Mouse (Mus musculus): ENCODE data around the gene Tgoln1. TPM values are rescaled to one million over a fixed set of nuclear protein-coding genes. Genes with fewer than 3 reads are reported as not detected.

Tgoln1 gene
- polyA plus RNA-seq, 1 experiment from 2014 or later: 22.2 TPM

DNA sequence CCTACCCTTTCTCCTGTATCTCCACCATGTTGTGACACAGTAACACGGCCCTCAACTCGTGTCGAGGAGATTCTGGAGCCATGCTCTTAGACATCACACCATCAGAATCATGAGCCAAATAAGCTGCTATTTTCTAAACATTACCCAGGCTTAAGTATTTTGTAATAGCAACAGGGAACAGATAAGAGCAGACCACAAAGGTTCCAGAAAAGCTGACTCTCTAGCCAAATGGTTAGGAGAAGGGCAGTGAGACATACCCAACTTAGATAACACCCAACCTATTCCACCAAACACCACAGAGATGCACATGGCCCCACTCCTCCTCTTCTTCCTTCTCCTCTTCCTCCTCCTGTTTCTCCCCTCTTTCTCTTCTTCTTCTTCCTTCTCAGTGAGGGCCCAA, 40.8 kb downstream of the Tgoln1 start:
- H3K27ac ChIP-seq: no peak overlapping the region

DNA sequence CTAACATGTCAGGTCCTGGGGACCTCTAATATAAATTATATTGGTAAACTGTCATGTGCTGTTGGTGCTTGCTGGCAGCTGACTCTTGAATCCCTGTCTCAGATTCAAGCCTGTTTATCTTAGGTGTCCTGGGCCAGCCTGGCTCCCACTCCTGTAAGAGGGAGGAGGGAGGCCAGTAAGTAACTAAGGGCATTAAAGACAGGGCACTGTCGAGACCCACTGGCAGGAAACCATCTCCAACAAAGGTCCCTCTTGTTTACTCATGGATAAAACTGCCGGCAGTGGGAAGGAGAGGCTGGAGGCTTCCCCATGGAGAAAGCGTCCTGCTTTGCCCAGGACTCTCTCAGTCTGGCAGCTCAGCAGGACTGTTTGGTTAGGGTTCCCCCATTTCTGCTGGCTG, 45.0 kb downstream of the Tgoln1 start:
- Histone ChIP-seq H3K27ac (no peak overlapping the region), H3K4me3 (no peak overlapping the region), H3K27me3 (ENCODE audit: low read depth, poor library complexity, severe bottlenecking) (no peaks in the 10 kb centered on the region), H3K4me1 (no peaks in the 10 kb centered on the region), H3K36me3 (peaks cover 16% of the 10 kb centered on the region), H3K9me3 (replicated peaks) (no peaks in the 10 kb centered on the region)
- 52% methylated on average over 3 of the region's 3 CpGs for WGBS
- DNase-seq (ENCODE audit: low spot score): no peak

More for the DNA sequence above, 40.8 kb downstream of the Tgoln1 start:
- 97% methylated on average over 3 of the region's 3 CpGs for WGBS
- Histone ChIP-seq H3K4me1 (no peaks in the 10 kb centered on the region), H3K4me3 (no peak overlapping the region), H3K9me3 (replicated peaks) (no peaks in the 10 kb centered on the region), H3K27me3 (ENCODE audit: low read depth, poor library complexity, severe bottlenecking) (no peaks in the 10 kb centered on the region), H3K36me3 (peaks cover 14% of the 10 kb centered on the region)
- no peak for DNase-seq (ENCODE audit: low spot score)

DNA sequence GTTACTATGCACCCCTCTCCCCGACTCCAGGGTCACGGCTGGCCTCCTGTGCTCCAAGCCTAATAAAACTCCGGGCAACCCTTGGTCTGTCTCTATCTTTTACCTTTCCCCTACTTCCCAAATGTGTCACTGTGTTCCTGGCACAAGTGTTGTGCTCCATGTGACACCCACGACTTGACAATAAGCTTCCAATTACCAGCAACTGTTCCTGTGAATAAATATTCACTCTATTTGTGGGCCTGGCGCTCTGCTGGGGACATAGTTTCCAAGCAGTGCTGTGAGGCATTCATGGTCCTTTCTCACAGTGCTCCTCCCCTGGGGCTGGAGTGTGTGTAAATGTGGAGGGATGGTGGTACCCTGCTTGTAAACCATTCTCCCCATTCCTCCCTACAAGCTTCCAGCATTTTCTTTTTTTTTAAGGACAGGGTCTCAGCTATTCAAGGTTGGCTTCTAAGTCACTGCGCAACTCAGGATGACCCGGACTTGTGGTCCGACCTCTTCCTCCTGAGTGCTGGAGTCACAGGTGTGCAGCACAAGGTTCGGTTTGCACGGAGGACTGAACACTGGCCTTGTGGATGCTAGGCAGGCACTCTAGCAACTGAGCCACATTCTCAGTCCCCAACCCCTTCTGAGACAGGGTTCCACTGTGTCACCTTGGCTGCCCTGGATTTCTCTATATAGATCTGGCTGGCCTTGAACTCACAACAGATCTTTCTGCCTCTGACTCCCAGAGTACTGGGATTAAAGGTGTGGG, 46.0 kb downstream of the Tgoln1 start:
- Histone ChIP-seq H3K27me3 (ENCODE audit: low read depth, poor library complexity, severe bottlenecking) (no peaks in the 10 kb centered on the region), H3K4me3 (no peak overlapping the region), H3K36me3 (peaks cover 16% of the 10 kb centered on the region), H3K4me1 (peaks cover 6% of the 10 kb centered on the region), H3K27ac (no peak overlapping the region), H3K9me3 (replicated peaks) (no peaks in the 10 kb centered on the region)
- DNase-seq (ENCODE audit: low spot score): no peak
- 84% methylated on average over 10 of the region's 10 CpGs for WGBS

DNA sequence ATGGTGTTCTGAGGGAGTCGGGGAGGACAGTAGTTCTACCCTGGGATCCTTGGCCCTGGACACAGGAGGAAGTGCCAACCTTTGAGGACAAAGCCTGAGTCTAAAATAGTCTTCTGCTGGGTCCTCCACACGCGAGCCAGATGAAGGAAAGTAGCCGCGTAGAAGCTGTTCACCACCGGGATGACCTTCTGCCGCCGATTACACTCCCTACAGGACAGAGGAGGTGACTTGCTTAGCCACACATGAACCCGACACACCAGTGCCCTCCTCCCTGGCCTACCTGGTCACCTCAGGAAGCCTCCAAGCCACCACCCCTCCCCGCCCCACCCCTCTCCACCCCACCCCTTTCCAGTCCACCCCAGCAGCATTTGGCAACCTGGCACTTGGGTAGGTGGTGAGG, 48.1 kb downstream of the Tgoln1 start:
- peaks cover 14% of the 10 kb centered on the region for H3K36me3 ChIP-seq
- H3K27ac ChIP-seq: no peak overlapping the region
- WGBS: 89% methylated on average over 10 of the region's 10 CpGs
- no peak overlapping the region for H3K4me3 ChIP-seq
- no peaks in the 10 kb centered on the region for H3K27me3 ChIP-seq (ENCODE audit: low read depth, poor library complexity, severe bottlenecking)
- H3K4me1 ChIP-seq: peaks cover 21% of the 10 kb centered on the region
- no peaks in the 10 kb centered on the region for H3K9me3 ChIP-seq (replicated peaks)
- no peak for DNase-seq (ENCODE audit: low spot score)

DNA sequence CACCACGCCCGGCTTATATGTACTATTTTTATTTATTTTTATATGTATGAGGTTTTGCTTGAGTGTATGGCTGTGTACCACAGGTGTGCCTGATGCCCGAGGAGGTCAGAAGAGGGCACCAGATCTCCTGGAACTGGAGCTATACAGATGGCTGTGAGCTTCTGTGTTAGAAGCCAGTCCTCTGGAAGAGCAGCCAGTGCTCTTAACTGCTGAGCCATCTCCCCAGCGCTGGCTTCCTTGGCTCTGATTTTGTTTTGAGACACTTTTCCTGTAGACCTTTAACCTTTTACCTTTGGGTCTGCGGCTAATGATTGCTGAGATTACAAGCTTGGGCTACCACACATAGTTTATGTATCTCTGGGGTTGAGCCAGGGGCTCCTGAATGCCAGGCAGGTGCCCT, 49.3 kb downstream of the Tgoln1 start:
- H3K36me3 ChIP-seq: peaks cover 6% of the 10 kb centered on the region; the same call in 1 of the 2 replicates
- no peak for DNase-seq (ENCODE audit: low spot score)
- 85% methylated on average over 5 of the region's 5 CpGs for WGBS
- no peak overlapping the region for H3K27ac ChIP-seq
- peaks cover 33% of the 10 kb centered on the region for H3K4me1 ChIP-seq
- no peak overlapping the region for H3K4me3 ChIP-seq
- no peaks in the 10 kb centered on the region for H3K9me3 ChIP-seq (replicated peaks)
- no peaks in the 10 kb centered on the region for H3K27me3 ChIP-seq (ENCODE audit: low read depth, poor library complexity, severe bottlenecking)

DNA sequence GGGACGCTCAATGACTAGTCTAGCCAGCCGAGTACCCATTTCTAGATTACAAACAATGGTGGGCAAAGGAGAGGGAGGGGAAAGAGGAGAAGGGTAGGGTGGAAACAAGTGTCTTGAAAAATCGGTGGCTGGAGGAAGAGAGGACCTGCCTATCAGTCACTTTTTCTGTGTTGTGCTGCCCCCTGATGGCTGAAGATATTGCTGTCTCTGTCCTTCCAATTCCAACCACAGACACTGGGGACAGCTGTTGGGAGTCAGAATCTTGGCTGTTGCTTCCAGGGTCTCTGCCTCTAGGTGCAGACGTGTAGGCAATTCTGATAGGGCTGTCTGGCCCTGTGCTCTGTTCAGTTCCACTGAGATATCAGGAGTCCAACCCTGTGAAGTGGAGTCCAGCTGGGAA, 50.8 kb downstream of the Tgoln1 start:
- Histone ChIP-seq H3K27me3 (ENCODE audit: low read depth, poor library complexity, severe bottlenecking) (no peaks in the 10 kb centered on the region), H3K9me3 (replicated peaks) (no peaks in the 10 kb centered on the region), H3K36me3 (peaks cover 6% of the 10 kb centered on the region; the same call in 1 of the 2 replicates), H3K27ac (no peak overlapping the region), H3K4me1 (peaks cover 36% of the 10 kb centered on the region), H3K4me3 (no peak overlapping the region)
- 4% methylated on average over 4 of the region's 4 CpGs for WGBS
- DNase-seq (ENCODE audit: low spot score): peak; percentile 87

DNA sequence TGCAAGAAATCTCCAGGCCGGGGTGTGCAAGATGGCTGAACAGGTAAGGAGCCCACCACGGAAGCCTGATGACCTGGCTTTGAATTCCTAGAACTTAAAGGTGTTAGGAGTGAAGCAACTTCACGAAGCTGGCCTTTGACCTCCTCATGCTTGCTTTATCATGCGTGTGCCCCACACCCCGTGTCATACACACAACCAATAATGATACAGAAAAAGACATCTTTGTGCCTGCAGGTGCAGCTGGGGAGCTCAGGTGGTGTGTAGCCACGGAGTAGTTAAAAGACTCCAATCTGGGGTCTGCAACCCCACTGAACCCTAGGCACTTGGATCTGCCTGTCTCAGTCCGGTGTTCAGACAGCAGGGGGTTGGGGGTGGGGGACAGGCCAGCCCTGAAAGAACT, 51.3 kb downstream of the Tgoln1 start:
- DNase-seq (ENCODE audit: low spot score): no peak
- 82% methylated on average over 7 of the region's 7 CpGs for WGBS

DNA sequence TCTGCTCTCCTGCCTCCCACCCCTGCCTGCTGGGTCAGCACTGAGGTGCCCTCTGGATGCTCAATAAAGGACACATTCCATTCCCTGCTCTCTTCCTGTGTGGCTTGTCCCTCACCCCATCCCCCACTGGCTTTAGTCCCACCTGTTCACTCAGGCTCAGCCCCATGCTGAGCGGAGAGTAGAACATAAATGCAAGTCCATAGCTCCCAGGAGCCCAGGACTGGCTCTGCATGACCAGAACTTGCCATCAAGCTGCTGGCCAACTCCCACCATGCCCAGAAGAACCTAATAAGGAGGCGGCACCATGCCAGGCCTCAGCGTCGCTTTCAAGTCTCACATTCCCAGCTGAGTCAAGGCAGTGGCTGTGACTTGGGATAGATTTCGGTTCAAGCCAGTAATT, 53.9 kb downstream of the Tgoln1 start:
- no peak for DNase-seq (ENCODE audit: low spot score)
- Histone ChIP-seq H3K9me3 (replicated peaks) (no peaks in the 10 kb centered on the region), H3K27ac (peak overlapping the region; percentile 53; the same call in 1 of the 2 replicates), H3K4me1 (peaks cover 36% of the 10 kb centered on the region), H3K27me3 (ENCODE audit: low read depth, poor library complexity, severe bottlenecking) (no peaks in the 10 kb centered on the region), H3K4me3 (no peak overlapping the region), H3K36me3 (peaks cover 2% of the 10 kb centered on the region; the same call in 1 of the 2 replicates)
- WGBS: 76% methylated on average over 5 of the region's 5 CpGs

More for the DNA sequence above, 51.3 kb downstream of the Tgoln1 start:
- Histone ChIP-seq H3K36me3 (peaks cover 6% of the 10 kb centered on the region; the same call in 1 of the 2 replicates), H3K4me3 (no peak overlapping the region), H3K4me1 (peaks cover 36% of the 10 kb centered on the region), H3K27me3 (ENCODE audit: low read depth, poor library complexity, severe bottlenecking) (no peaks in the 10 kb centered on the region), H3K27ac (no peak overlapping the region), H3K9me3 (replicated peaks) (no peaks in the 10 kb centered on the region)

DNA sequence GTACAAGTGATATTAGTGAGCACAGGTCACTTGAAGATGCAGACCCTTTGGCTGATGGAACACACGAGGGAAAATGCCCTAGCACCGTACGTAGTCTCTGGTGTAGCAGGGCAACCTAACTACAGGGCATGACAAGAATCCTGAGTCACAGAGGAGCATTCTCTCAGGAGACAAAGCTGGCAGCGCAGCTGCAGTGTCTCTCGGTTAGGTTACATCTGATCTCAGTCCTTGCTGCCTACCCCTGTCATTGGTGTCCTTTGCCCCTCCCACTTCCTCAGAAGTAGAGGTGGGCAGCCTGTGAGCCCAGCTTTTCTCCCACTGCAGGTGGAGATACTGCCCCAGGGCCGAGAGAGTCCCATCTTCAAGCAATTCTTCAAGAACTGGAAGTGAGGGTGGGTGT, 54.3 kb downstream of the Tgoln1 start:
- H3K4me3 ChIP-seq: no peak overlapping the region
- peaks cover 36% of the 10 kb centered on the region for H3K4me1 ChIP-seq
- DNase-seq (ENCODE audit: low spot score): no peak
- H3K27me3 ChIP-seq (ENCODE audit: low read depth, poor library complexity, severe bottlenecking): no peaks in the 10 kb centered on the region
- no peaks in the 10 kb centered on the region for H3K9me3 ChIP-seq (replicated peaks)
- no peaks in the 10 kb centered on the region for H3K36me3 ChIP-seq
- 49% methylated on average over 6 of the region's 6 CpGs for WGBS
- 0 out of 2 replicates have a peak overlapping the region, but pooled peaks have one; percentile 53 for H3K27ac ChIP-seq

DNA sequence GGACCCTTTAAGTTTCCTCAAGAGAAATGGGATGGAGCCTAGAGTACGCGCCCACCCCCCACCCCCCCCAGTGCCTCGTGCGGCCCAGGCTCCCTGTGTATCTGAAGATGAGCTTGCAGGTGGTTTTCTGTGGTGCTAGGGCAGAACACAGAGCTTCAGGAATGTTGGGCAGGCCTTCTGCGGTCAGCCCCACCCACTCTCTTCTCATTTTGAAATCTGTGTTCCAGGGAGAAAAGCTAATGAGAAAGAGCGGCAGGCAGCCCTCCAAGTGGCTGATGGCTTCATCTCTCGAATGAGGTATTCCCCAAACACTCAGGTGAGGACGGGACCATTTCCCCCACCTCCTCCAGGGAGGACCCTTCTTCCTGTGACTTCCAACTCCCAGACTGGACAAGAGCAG, 56.0 kb downstream of the Tgoln1 start:
- Histone ChIP-seq H3K36me3 (no peaks in the 10 kb centered on the region), H3K9me3 (replicated peaks) (no peaks in the 10 kb centered on the region), H3K27me3 (ENCODE audit: low read depth, poor library complexity, severe bottlenecking) (no peaks in the 10 kb centered on the region), H3K4me3 (no peak overlapping the region), H3K4me1 (peaks cover 30% of the 10 kb centered on the region), H3K27ac (no peak overlapping the region)
- no peak for DNase-seq (ENCODE audit: low spot score)
- WGBS: 81% methylated on average over 8 of the region's 8 CpGs

Other genes starting within 250 kb of the Tgoln1 start
- gene Vamp5, start 236.5 kb downstream of the Tgoln1 start, polyA plus RNA-seq (2016; fragmentation: Nextera tagmentation; extraction: Ambion mirVana): 19.1 and 19.7 TPM in 2 replicates
- 67.5 and 81.7 TPM in 2 replicates for gene Vamp8, start 226.3 kb downstream of the Tgoln1 start, polyA plus RNA-seq (2016; fragmentation: Nextera tagmentation; extraction: Ambion mirVana)
- gene Ggcx, start 202.7 kb downstream of the Tgoln1 start, polyA plus RNA-seq (2016; fragmentation: Nextera tagmentation; extraction: Ambion mirVana): 20.2 and 25.9 TPM in 2 replicates
- gene Mat2a, start 177.4 kb downstream of the Tgoln1 start, polyA plus RNA-seq (2016; fragmentation: Nextera tagmentation; extraction: Ambion mirVana): 481 and 493 TPM in 2 replicates
- gene Sh2d6, start 95.3 kb downstream of the Tgoln1 start, polyA plus RNA-seq (2016; fragmentation: Nextera tagmentation; extraction: Ambion mirVana): 0.15 TPM in 1 of 2 replicates, not detected in the other
- 20.8 and 23.3 TPM in 2 replicates for gene Capg, start 72.6 kb downstream of the Tgoln1 start, polyA plus RNA-seq (2016; fragmentation: Nextera tagmentation; extraction: Ambion mirVana)
- 14.0 and 14.6 TPM in 2 replicates for gene Elmod3, start 18.6 kb downstream of the Tgoln1 start, polyA plus RNA-seq (2016; fragmentation: Nextera tagmentation; extraction: Ambion mirVana)
- 9.9 and 10.1 TPM in 2 replicates for gene Retsat, start 18.5 kb downstream of the Tgoln1 start, polyA plus RNA-seq (2016; fragmentation: Nextera tagmentation; extraction: Ambion mirVana)
- gene Tcf7l1, start 172.3 kb upstream of the Tgoln1 start, polyA plus RNA-seq (2016; fragmentation: Nextera tagmentation; extraction: Ambion mirVana): 36.3 and 40.0 TPM in 2 replicates